Mouse (Mus musculus) thymus, adult 2 months (tissue): ENCODE results near the gene Amhr2.

Experiments
- CTCF ChIP-seq: fragments of 200-500 bp; IDR thresholded peaks from 2 replicates; pipeline ENCODE4 v1.5.1; 2012; ENCODE audit warnings: mild to moderate bottlenecking, control low read depth, low read length, moderate library complexity, borderline replicate concordance; ENCODE audit not compliant: control insufficient read depth, poor library complexity, insufficient read depth; ENCODE audit errors: extremely low read depth
- POLR2A ChIP-seq: fragments of 200-500 bp; IDR thresholded peaks from 2 replicates; pipeline ENCODE4 v1.6.1; 2012; ENCODE audit warnings: mild to moderate bottlenecking, low read length, control low read depth, moderate library complexity; ENCODE audit not compliant: control insufficient read depth, poor library complexity, insufficient read depth; ENCODE audit errors: extremely low read depth

DNA sequence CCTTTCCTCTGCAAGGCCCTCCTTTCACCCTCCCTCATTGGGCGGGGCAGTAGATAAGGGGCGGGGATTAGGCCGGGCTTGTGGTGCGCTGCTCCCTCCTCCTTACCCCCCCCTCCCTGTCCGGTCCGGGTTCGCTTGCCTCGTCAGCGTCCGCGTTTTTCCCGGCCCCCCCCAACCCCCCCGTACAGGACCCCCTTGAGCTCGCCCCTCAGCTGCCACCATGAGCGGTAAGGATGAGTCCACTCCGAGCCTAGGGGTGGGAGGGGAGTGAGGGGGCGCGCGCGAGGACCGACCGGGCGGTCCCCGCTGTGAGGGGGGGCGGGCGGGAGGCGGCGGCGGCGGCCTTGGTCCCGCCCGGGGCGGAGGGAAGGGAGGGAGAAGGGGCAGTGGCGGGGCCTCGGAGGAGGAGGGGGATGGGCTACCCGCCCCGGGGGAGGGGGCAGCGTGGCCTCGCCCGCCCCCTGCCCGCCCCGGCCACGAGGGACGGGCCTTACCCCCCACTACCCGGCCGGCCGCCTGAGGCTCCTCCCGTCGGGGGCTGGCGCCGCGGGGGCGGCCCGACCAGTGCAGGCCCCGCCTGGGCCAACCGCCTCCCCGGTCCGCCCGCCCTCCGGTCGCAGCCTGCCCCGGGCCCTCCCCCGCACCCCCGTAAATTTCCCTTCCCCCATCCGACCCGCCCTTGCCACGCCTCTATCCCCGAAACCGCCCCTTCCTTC, 38.8 kb upstream of the Amhr2 start:
- no peak; the same call in 1 of the 2 replicates for TF ChIP-seq CTCF
- TF ChIP-seq POLR2A: no peak
